Mouse (Mus musculus): ENCODE results near the gene Il4.

- TF ChIP-seq CTCF (IDR thresholded peaks at IDR 0.05; ENCODE audit: control insufficient read depth, insufficient read depth, insufficient replicate concordance, low read depth, low read length) (no peak), POLR2A (IDR thresholded peaks at IDR 0.05; ENCODE audit: control insufficient read depth, low read depth, low read length) (no peak)
Observed at GRCm38 (mm10) chr11:53657381-53657780, 38.9 kb upstream of the Il4 start.

All from testis, adult 2 months (tissue).